Mouse (Mus musculus): ENCODE data around the gene Hoxa10. TPM values are rescaled to one million over a fixed set of nuclear protein-coding genes. Genes with fewer than 3 reads are reported as not detected.

Gene Hoxa10
- total and polyA plus RNA-seq, 2 experiments from 2014 or later = 5.0 TPM; not detected in 1

DNA sequence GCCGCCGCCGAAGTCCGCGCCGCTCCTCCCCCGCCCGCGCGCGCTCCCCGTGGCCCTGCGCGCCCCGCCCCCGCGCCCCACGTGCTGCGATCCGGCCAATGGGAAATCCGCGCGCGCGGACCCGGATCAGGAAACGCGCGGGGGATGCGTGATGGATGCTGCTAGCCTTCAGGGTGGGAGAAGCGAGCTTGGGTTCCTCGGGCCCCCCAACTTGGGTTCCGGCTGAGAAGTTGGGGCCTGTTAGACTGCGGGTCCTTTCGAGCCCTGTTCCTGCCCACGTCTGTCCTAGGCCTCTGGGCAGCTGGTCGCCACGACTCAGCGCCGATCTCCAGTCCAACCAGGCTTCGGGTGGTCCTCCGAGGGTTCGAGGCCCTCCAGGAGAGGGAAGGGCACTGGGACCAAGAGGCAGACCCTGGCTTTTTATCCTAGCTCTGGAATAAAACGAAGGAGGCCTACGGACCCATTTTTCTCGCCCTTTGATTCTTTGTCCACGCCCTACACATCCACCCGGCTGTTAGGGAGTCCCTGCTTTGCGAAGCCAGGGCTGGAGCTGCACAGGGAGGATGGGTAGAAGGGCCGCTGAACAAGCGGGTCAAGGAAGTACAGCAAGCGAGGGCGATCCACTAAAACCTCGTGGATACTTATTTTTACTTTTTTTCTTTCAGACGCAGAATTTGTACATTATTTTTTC lies 48.6 kb downstream of the Hoxa10 start:
- Histone ChIP-seq H3K4me2 (ENCODE audit: low read depth, low read length) (peak overlapping the region; percentile 49), H3K36me3 (replicated peaks; ENCODE audit: control insufficient read depth, insufficient read depth, low read length) (no peaks in the 10 kb centered on the region), H3K9me3 (replicated peaks; ENCODE audit: control insufficient read depth, low read length) (no peaks in the 10 kb centered on the region), H3K9ac (replicated peaks; ENCODE audit: low read depth, low read length) (no peak overlapping the region), H3K27me3 (ENCODE audit: control insufficient read depth, insufficient read depth, low read length) (peaks cover 100% of the 10 kb centered on the region), H3K4me3 (ENCODE audit: low read depth, low read length) (peak overlapping the region; percentile 37), H3K27ac (ENCODE audit: low read depth) (no peak overlapping the region), H3K4me1 (ENCODE audit: control insufficient read depth, insufficient read depth) (0 out of 2 replicates have a peak, but pooled peaks cover 7% of the 10 kb centered on the region)
- 2% methylated on average over 43 of the region's 55 CpGs for WGBS
- TF ChIP-seq CTCF (IDR thresholded peaks at IDR 0.05; ENCODE audit: low read depth) = no peak
- no peak for TF ChIP-seq EP300 (IDR thresholded peaks at IDR 0.05; ENCODE audit: low read depth)
- ATAC-seq (ENCODE audit: insufficient read depth, low read depth) (peak; percentile 73; the same call in 1 of the 2 replicates), DNase-seq (ENCODE audit: low spot score) (no peak)

DNA sequence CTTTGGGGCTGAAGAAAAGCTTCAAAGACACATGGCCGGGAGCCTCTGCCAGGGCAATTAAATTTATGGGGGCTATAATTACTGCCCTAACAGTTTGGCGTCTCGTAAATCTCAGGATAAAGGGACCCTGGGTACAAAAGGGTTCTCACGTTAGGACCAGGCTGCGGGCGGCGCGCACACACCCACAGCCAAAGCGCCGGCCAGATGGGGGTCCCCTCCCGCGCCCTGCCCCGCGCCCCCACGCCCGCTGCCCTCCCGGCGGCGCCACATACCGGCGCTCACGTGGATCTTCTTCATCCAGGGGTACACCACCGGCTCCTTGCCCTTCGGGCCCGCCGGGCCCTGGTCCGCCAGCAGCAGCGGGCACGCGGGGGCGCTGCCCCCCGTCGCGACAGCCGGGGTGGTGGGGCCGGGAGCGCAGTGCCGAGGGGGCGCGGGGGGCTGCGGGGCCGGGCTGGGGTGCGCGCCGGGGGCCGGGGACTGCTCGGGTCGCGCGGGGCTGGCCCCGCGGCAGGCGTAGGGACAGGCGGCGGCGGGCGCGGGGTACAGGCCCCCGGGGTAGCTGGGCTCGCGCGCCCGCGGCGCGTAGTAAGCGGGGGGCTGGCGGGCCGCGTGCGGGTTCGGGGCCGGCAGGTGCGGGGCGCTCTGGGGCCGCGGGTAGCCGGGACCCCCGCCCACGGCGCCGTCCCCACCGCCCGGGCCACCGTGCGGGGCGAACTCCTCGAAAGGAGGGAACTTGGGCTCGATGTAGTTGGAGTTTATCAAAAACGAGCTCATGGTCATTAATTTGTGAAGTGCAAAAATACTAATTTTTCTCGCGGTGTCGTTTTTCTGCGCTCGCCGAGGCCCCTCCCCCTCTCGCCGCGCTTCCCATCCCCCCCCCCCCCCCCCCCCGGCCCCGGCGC lies 49.5 kb downstream of the Hoxa10 start, which contains the start of gene Hoxa4:
Gene Hoxa4, minus strand, starts transcription at position 848 of the 905 bp plus-strand sequence.
- H3K9me3 ChIP-seq (replicated peaks; ENCODE audit: control insufficient read depth, low read length) = no peaks in the 10 kb centered on the region
- peak within 1 kb of the TSS; percentile 54 for H3K9ac ChIP-seq (replicated peaks; ENCODE audit: low read depth, low read length)
- peak within 1 kb of the TSS; percentile 37 for H3K4me3 ChIP-seq (ENCODE audit: low read depth, low read length)
- no peaks in the 10 kb centered on the region for H3K36me3 ChIP-seq (replicated peaks; ENCODE audit: control insufficient read depth, insufficient read depth, low read length)
- WGBS = 1% methylated on average over 80 of the region's 102 CpGs
- 0 out of 2 replicates have a peak within 1 kb of the TSS, but pooled peaks have one; percentile 5 for H3K27ac ChIP-seq (ENCODE audit: low read depth)
- ATAC-seq (ENCODE audit: insufficient read depth, low read depth) (no peak), DNase-seq (ENCODE audit: low spot score) (no peak)
- H3K4me1 ChIP-seq (ENCODE audit: control insufficient read depth, insufficient read depth) = 0 out of 2 replicates have a peak, but pooled peaks cover 7% of the 10 kb centered on the region
- H3K27me3 ChIP-seq (ENCODE audit: control insufficient read depth, insufficient read depth, low read length) = peaks cover 100% of the 10 kb centered on the region
- TF ChIP-seq CTCF (IDR thresholded peaks at IDR 0.05; ENCODE audit: low read depth) (no peak), EP300 (IDR thresholded peaks at IDR 0.05; ENCODE audit: low read depth) (no peak)
- H3K4me2 ChIP-seq (ENCODE audit: low read depth, low read length) = peak within 1 kb of the TSS; percentile 49

DNA sequence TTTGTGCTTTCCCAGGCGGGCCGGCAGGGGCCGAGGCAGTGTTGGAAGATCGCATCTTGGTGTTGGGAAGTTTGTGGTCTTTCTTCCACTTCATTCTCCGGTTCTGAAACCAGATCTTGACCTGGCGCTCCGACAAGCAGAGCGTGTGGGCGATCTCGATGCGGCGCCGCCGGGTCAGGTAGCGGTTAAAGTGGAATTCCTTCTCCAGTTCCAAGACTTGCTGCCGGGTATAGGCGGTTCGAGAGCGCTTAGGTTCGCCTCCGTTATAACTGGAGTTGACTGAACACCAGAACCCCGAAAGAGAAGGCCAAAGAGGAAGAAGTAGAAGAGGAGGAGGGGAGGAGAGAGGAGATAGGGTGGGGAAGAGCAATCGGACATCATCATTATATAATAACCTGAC lies 50.2 kb downstream of the Hoxa10 start:
- H3K4me1 ChIP-seq (ENCODE audit: control insufficient read depth, insufficient read depth) = 0 out of 2 replicates have a peak, but pooled peaks cover 7% of the 10 kb centered on the region
- DNase-seq (ENCODE audit: low spot score) (no peak), ATAC-seq (ENCODE audit: insufficient read depth, low read depth) (no peak)
- no peak overlapping the region for H3K27ac ChIP-seq (ENCODE audit: low read depth)
- no peaks in the 10 kb centered on the region for H3K9me3 ChIP-seq (replicated peaks; ENCODE audit: control insufficient read depth, low read length)
- peak overlapping the region; percentile 37 for H3K4me3 ChIP-seq (ENCODE audit: low read depth, low read length)
- peaks cover 100% of the 10 kb centered on the region for H3K27me3 ChIP-seq (ENCODE audit: control insufficient read depth, insufficient read depth, low read length)
- WGBS = 10% methylated on average over 23 of the region's 23 CpGs
- TF ChIP-seq EP300 (IDR thresholded peaks at IDR 0.05; ENCODE audit: low read depth) (no peak), CTCF (IDR thresholded peaks at IDR 0.05; ENCODE audit: low read depth) (no peak)
- H3K4me2 ChIP-seq (ENCODE audit: low read depth, low read length) = peak overlapping the region; percentile 49
- H3K36me3 ChIP-seq (replicated peaks; ENCODE audit: control insufficient read depth, insufficient read depth, low read length) = no peaks in the 10 kb centered on the region
- no peak overlapping the region for H3K9ac ChIP-seq (replicated peaks; ENCODE audit: low read depth, low read length)

DNA sequence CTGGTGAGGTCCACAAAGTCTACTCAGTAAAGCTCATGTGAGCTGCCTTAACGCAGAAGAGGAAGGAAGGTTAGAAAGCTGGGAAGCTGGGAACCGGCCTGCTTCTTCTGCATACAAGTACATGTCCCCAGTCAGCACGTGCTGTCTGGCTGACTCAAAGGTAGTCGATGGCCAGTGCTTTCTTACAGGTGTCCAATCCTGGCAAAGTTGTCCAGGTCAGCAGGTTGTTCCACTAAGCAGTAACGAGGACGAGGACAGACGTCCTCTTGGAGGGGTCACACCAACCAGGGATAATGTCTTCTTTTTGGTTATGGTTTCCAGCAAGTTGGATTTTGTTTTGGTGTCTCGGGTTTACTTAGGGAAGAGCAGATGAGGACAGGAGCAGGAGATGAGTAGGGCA lies 50.7 kb downstream of the Hoxa10 start:
- Histone ChIP-seq H3K27me3 (ENCODE audit: control insufficient read depth, insufficient read depth, low read length) (peaks cover 100% of the 10 kb centered on the region), H3K9me3 (replicated peaks; ENCODE audit: control insufficient read depth, low read length) (no peaks in the 10 kb centered on the region), H3K9ac (replicated peaks; ENCODE audit: low read depth, low read length) (no peak overlapping the region), H3K36me3 (replicated peaks; ENCODE audit: control insufficient read depth, insufficient read depth, low read length) (no peaks in the 10 kb centered on the region), H3K4me1 (ENCODE audit: control insufficient read depth, insufficient read depth) (0 out of 2 replicates have a peak, but pooled peaks cover 7% of the 10 kb centered on the region), H3K4me2 (ENCODE audit: low read depth, low read length) (no peak overlapping the region), H3K27ac (ENCODE audit: low read depth) (no peak overlapping the region), H3K4me3 (ENCODE audit: low read depth, low read length) (no peak overlapping the region)
- ATAC-seq (ENCODE audit: insufficient read depth, low read depth) = no peak
- DNase-seq (ENCODE audit: low spot score) = no peak
- 18% methylated on average over 8 of the region's 8 CpGs for WGBS
- no peak for TF ChIP-seq EP300 (IDR thresholded peaks at IDR 0.05; ENCODE audit: low read depth)
- TF ChIP-seq CTCF (IDR thresholded peaks at IDR 0.05; ENCODE audit: low read depth) = no peak

DNA sequence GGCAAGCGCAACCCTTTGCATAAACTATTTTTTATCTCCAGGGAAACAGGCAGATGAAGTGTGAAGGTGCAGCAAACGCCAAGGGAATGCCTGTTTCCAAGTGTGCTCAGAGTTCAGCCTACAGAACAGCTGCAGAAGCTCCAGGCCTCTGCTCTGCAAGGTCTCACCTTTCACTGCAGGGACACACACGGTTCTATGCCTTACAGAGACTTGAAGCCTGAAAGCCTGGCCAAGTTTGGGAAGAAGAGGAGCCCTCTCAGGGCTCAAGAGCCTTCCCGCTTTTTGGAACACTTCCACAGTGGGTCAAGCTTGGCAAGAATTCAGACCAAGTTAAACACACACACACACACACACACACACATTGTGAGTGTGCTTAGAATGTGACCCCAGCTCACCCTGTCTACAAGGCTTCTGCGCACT lies 51.5 kb downstream of the Hoxa10 start:
- Histone ChIP-seq H3K4me2 (ENCODE audit: low read depth, low read length) (no peak overlapping the region), H3K36me3 (replicated peaks; ENCODE audit: control insufficient read depth, insufficient read depth, low read length) (no peaks in the 10 kb centered on the region), H3K9me3 (replicated peaks; ENCODE audit: control insufficient read depth, low read length) (no peaks in the 10 kb centered on the region), H3K4me1 (ENCODE audit: control insufficient read depth, insufficient read depth) (0 out of 2 replicates have a peak, but pooled peaks cover 7% of the 10 kb centered on the region), H3K4me3 (ENCODE audit: low read depth, low read length) (no peak overlapping the region), H3K27ac (ENCODE audit: low read depth) (no peak overlapping the region), H3K27me3 (ENCODE audit: control insufficient read depth, insufficient read depth, low read length) (peaks cover 100% of the 10 kb centered on the region), H3K9ac (replicated peaks; ENCODE audit: low read depth, low read length) (no peak overlapping the region)
- TF ChIP-seq EP300 (IDR thresholded peaks at IDR 0.05; ENCODE audit: low read depth) = no peak
- no peak for ATAC-seq (ENCODE audit: insufficient read depth, low read depth)
- no peak for DNase-seq (ENCODE audit: low spot score)
- WGBS = 23% methylated on average over 5 of the region's 5 CpGs

Data from heart, postnatal 0 days (tissue).